Mouse (Mus musculus): Measurements from ENCODE around the gene Timd4. TPM values are rescaled to one million over a fixed set of nuclear protein-coding genes. Genes with fewer than 3 reads are reported as not detected.

Gene Timd4
- polyA plus RNA-seq, 1 experiment: 0.70 TPM

DNA sequence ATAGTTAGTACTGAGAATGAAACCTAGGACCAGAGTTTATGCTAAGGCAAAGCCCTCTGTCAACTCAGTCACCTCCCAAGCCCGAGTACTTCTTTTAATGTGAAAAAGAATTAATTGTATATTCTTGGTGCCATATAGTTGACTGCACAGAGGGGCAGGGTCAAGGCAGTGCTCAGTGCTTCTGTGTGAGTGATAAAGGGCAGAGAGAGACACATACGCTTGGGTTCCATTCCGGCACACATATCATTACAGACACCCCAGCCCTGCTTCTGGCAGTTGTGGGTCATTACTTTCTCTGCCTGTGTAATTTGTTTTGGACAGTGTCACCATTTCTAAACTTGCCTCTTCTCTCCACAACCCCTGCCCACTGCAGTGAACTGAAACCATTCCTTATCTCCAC lies 78.5 kb downstream of the Timd4 start:
- TF ChIP-seq POLR2A (IDR thresholded peaks at IDR 0.05; ENCODE audit: borderline replicate concordance, control insufficient read depth, low read depth, low read length) (no peak), CTCF (IDR thresholded peaks at IDR 0.05; ENCODE audit: control insufficient read depth, insufficient read depth, low read length) (no peak)
- Histone ChIP-seq H3K27ac (ENCODE audit: control insufficient read depth, insufficient read depth, low read depth, low read length, poor library complexity) (no peak overlapping the region), H3K4me1 (ENCODE audit: control insufficient read depth, insufficient read depth, low read length) (no peaks in the 10 kb centered on the region), H3K4me3 (replicated peaks; ENCODE audit: control insufficient read depth, low read depth, low read length) (no peak overlapping the region)
- 76% methylated on average over 3 of the region's 3 CpGs for WGBS

Other genes with a start within 250 kb of the Timd4 start
- gene BC053393, start 239.3 kb upstream of the Timd4 start, polyA plus RNA-seq (2011; ENCODE audit: insufficient read depth, insufficient read length, low replicate concordance, missing spikeins): not detected in 2 replicates
- not detected in 2 replicates for gene Dppa1, start 181.5 kb upstream of the Timd4 start, polyA plus RNA-seq (2011; ENCODE audit: insufficient read depth, insufficient read length, low replicate concordance, missing spikeins)
- not detected in 2 replicates for gene Timd2, start 103.7 kb upstream of the Timd4 start, polyA plus RNA-seq (2011; ENCODE audit: insufficient read depth, insufficient read length, low replicate concordance, missing spikeins)
- gene Havcr1, start 75.7 kb upstream of the Timd4 start, polyA plus RNA-seq (2011; ENCODE audit: insufficient read depth, insufficient read length, low replicate concordance, missing spikeins): 0.52 TPM in 1 of 2 replicates, not detected in the other

Data from bone marrow, adult 2 months (tissue).